Comparison of ENCODE assay signal across 10 mouse cellular contexts in genomic region chr13:24761083-24761402, GRCm38 (mm10). TPM values are rescaled to one million over a fixed set of nuclear protein-coding genes. Genes with fewer than 3 reads are reported as not detected.
DNase-seq lines count a peak whose midpoint lies in the region; ATAC-seq and TF ChIP-seq lines count a peak whose summit lies in the region.
"Had no signal": no experiment of that assay in that cellular context is flagged by ENCODE, and none has a peak within 500 bp of the region (broad histone marks: within the 10 kb centered on the region; RNA-seq: fewer than 3 reads in every experiment).

No protein-coding gene starts in this region.

- H3K27ac ChIP-seq in lung, embryonic 14.5 days (ENCODE audit: low read depth) = peak overlapping the region; percentile 98
- H3K27ac ChIP-seq in embryonic fibroblast, embryonic 13.5 days (ENCODE audit: insufficient read depth, low read length) = no peak overlapping the region
- peak overlapping the region; percentile 61; the same call in 1 of the 2 replicates for H3K27ac ChIP-seq in limb, embryonic 11.5 days (replicated peaks; ENCODE audit: low read depth, low read length)
- H3K27ac ChIP-seq in neural tube, embryonic 14.5 days (ENCODE audit: low read depth, low read length) = no peak overlapping the region

- peak; percentile 80 for TF ChIP-seq POLR2A in embryonic fibroblast, embryonic 13.5 days (IDR thresholded peaks at IDR 0.05; ENCODE audit: low read depth, low read length)

- ATAC-seq in lung, embryonic 14.5 days (ENCODE audit: insufficient read depth) = no peak
- ATAC-seq in limb, embryonic 11.5 days (ENCODE audit: insufficient number of reproducible peaks, low FRiP score, low TSS enrichment, low read depth) = 0 out of 2 replicates have a peak, but pooled peaks have one; percentile 33
- no peak for ATAC-seq in neural tube, embryonic 14.5 days (ENCODE audit: low read depth)
- no peak for ATAC-seq in frontal cortex, adult (ENCODE audit: low TSS enrichment)

- TF ChIP-seq CTCF in lung, embryonic 14.5 days (IDR thresholded peaks at IDR 0.05; ENCODE audit: low read depth) = no peak
- no peak for TF ChIP-seq CTCF in embryonic fibroblast, embryonic 13.5 days (IDR thresholded peaks at IDR 0.05; ENCODE audit: borderline replicate concordance, insufficient read depth, low read length)

- H3K9ac ChIP-seq in lung, embryonic 14.5 days = peak overlapping the region; percentile 93
- H3K9ac ChIP-seq in limb, embryonic 11.5 days (ENCODE audit: low read length) = peak overlapping the region; percentile 96
- no peak overlapping the region; the same call in 1 of the 2 replicates for H3K9ac ChIP-seq in neural tube, embryonic 14.5 days (replicated peaks; ENCODE audit: low read depth, low read length)

- no peaks in the 10 kb centered on the region for H3K9me3 ChIP-seq in lung, embryonic 14.5 days (ENCODE audit: low read depth, low read length)
- no peaks in the 10 kb centered on the region for H3K9me3 ChIP-seq in limb, embryonic 11.5 days (ENCODE audit: control insufficient read depth, low read length)
- no peaks in the 10 kb centered on the region for H3K9me3 ChIP-seq in neural tube, embryonic 14.5 days (ENCODE audit: control insufficient read depth, low read length)

- peak overlapping the region; percentile 84 for H3K4me3 ChIP-seq in lung, embryonic 14.5 days (ENCODE audit: low read depth, low read length)
- peak overlapping the region; percentile 72 for H3K4me3 ChIP-seq in embryonic fibroblast, embryonic 13.5 days (ENCODE audit: insufficient read depth, low read length)
- H3K4me3 ChIP-seq in limb, embryonic 11.5 days (ENCODE audit: low read depth, low read length) = peak overlapping the region; percentile 91
- H3K4me3 ChIP-seq in neural tube, embryonic 14.5 days (ENCODE audit: low read depth, low read length) = peak overlapping the region; percentile 96

- H3K27me3 ChIP-seq in lung, embryonic 14.5 days (ENCODE audit: insufficient read depth, low read length) = no peaks in the 10 kb centered on the region
- no peaks in the 10 kb centered on the region for H3K27me3 ChIP-seq in limb, embryonic 11.5 days (ENCODE audit: control insufficient read depth, insufficient read depth, low read length)
- H3K27me3 ChIP-seq in neural tube, embryonic 14.5 days (ENCODE audit: control insufficient read depth, insufficient read depth, low read length) = no peaks in the 10 kb centered on the region

- WGBS in lung, embryonic 14.5 days = 3% methylated on average over 10 of the region's 10 CpGs
- 7% methylated on average over 10 of the region's 10 CpGs for WGBS in limb, embryonic 11.5 days
- WGBS in neural tube, embryonic 14.5 days = 5% methylated on average over 10 of the region's 10 CpGs

- no peak for DNase-seq in lung, embryonic 14.5 days
- DNase-seq in lung, postnatal 4 days = no peak
- no peak for DNase-seq in limb, embryonic 11.5 days (ENCODE audit: low spot score)
- DNase-seq in gastrocnemius, postnatal 10 days = no peak
- no peak for DNase-seq in layer of hippocampus, postnatal 14 days (ENCODE audit: low spot score in 2 of 2)

- H3K36me3 ChIP-seq in lung, embryonic 14.5 days (ENCODE audit: insufficient read depth) = peaks cover 31% of the 10 kb centered on the region
- peaks cover 9% of the 10 kb centered on the region; the same call in 1 of the 2 replicates for H3K36me3 ChIP-seq in limb, embryonic 11.5 days (ENCODE audit: control insufficient read depth, insufficient read depth, low read length)
- H3K36me3 ChIP-seq in neural tube, embryonic 14.5 days (ENCODE audit: control insufficient read depth, insufficient read depth, low read length) = no peaks in the 10 kb centered on the region

- H3K4me2 ChIP-seq in lung, embryonic 14.5 days = peak overlapping the region; percentile 79
- peak overlapping the region; percentile 65 for H3K4me2 ChIP-seq in limb, embryonic 11.5 days (ENCODE audit: low read depth, severe bottlenecking)
- H3K4me2 ChIP-seq in neural tube, embryonic 14.5 days (ENCODE audit: low read depth, low read length) = peak overlapping the region; percentile 62

- peaks cover 3% of the 10 kb centered on the region; the same call in 1 of the 2 replicates for H3K4me1 ChIP-seq in lung, embryonic 14.5 days (ENCODE audit: insufficient read depth)
- no peaks in the 10 kb centered on the region for H3K4me1 ChIP-seq in embryonic fibroblast, embryonic 13.5 days (ENCODE audit: control insufficient read depth, insufficient read depth, low read length)
- H3K4me1 ChIP-seq in limb, embryonic 11.5 days (ENCODE audit: control insufficient read depth, insufficient read depth, low read length) = peaks cover 5% of the 10 kb centered on the region; the same call in 1 of the 2 replicates
- peaks cover 3% of the 10 kb centered on the region; the same call in 1 of the 2 replicates for H3K4me1 ChIP-seq in neural tube, embryonic 14.5 days (ENCODE audit: control insufficient read depth, insufficient read depth, low read length)

RNA-seq across cellular contexts. Expression of gene Gmnn, which starts 0.7 kb away (rescaled TPM):
- 134 and 135 TPM in 2 replicates for polyA plus RNA-seq in lung, embryonic 14.5 days (2014; fragmentation: Nextera tagmentation; extraction: Ambion mirVana)
- polyA plus RNA-seq in embryonic fibroblast, embryonic 13.5 days (2011; ENCODE audit: insufficient read length, low read depth, missing spikeins) = 20.9 and 33.8 TPM in 2 replicates
- 151 and 169 TPM in 2 replicates for polyA plus RNA-seq in limb, embryonic 11.5 days (2014; fragmentation: Nextera tagmentation; extraction: Ambion mirVana)
- 9.9 and 16.5 TPM in 2 replicates for polyA plus RNA-seq in neural tube, embryonic 14.5 days (2014; fragmentation: Nextera tagmentation; extraction: Ambion mirVana)
- 1 to 10 TPM; 3.7 to 5.6 TPM for total RNA-seq in gastrocnemius, postnatal 10 days (2021)
- 1 to 10 TPM; 2.3 to 2.4 TPM for total RNA-seq in layer of hippocampus, postnatal 14 days (2021)

RNA-seq across cellular contexts. Expression of gene Armh2, which starts 20.0 kb away (rescaled TPM):
- 0.30 TPM in 1 of 2 replicates, not detected in the other for polyA plus RNA-seq in lung, embryonic 14.5 days (2014; fragmentation: Nextera tagmentation; extraction: Ambion mirVana)
- polyA plus RNA-seq in embryonic fibroblast, embryonic 13.5 days (2011; ENCODE audit: insufficient read length, low read depth, missing spikeins) = not detected in 2 replicates
- polyA plus RNA-seq in limb, embryonic 11.5 days (2014; fragmentation: Nextera tagmentation; extraction: Ambion mirVana) = not detected in 2 replicates
- not detected in 2 replicates for polyA plus RNA-seq in neural tube, embryonic 14.5 days (2014; fragmentation: Nextera tagmentation; extraction: Ambion mirVana)
- total RNA-seq in gastrocnemius, postnatal 10 days (2021) = not detected
- total RNA-seq in layer of hippocampus, postnatal 14 days (2021) = not detected
- total RNA-seq: adrenal gland, postnatal 10 days had no signal
- polyA plus RNA-seq: thymus, postnatal 0 days had no signal

RNA-seq across cellular contexts. Expression of gene BC005537, which starts 40.4 kb away (rescaled TPM):
- polyA plus RNA-seq in lung, embryonic 14.5 days (2014; fragmentation: Nextera tagmentation; extraction: Ambion mirVana) = 26.9 and 32.5 TPM in 2 replicates
- 125 and 165 TPM in 2 replicates for polyA plus RNA-seq in embryonic fibroblast, embryonic 13.5 days (2011; ENCODE audit: insufficient read length, low read depth, missing spikeins)
- 18.4 and 20.4 TPM in 2 replicates for polyA plus RNA-seq in limb, embryonic 11.5 days (2014; fragmentation: Nextera tagmentation; extraction: Ambion mirVana)
- 34.3 and 51.9 TPM in 2 replicates for polyA plus RNA-seq in neural tube, embryonic 14.5 days (2014; fragmentation: Nextera tagmentation; extraction: Ambion mirVana)
- 10 to 100 TPM; 61.1 to 71.3 TPM for total RNA-seq in gastrocnemius, postnatal 10 days (2021)
- 100 to 1,000 TPM; 192 to 199 TPM for total RNA-seq in layer of hippocampus, postnatal 14 days (2021)

Comparison
In these comparisons a context has a peak if more than half of its experiments do, and no peak if none do; other contexts are left out.
1. H3K27ac ChIP-seq: peak in lung, embryonic 14.5 days (single experiment) and limb, embryonic 11.5 days (single experiment); none in embryonic fibroblast, embryonic 13.5 days (single experiment) and neural tube, embryonic 14.5 days (single experiment).
2. Peak in every context shown above with its lines, with median percentiles within 50 percentile points of each other: H3K4me2 ChIP-seq and H3K4me3 ChIP-seq.